Mouse (Mus musculus): Measurements from ENCODE around the gene Trpm8. TPM values are rescaled to one million over a fixed set of nuclear protein-coding genes. Genes with fewer than 3 reads are reported as not detected.

The Trpm8 gene
- polyA plus RNA-seq, 1 experiment from 2014 or later: 0.04 TPM

DNA sequence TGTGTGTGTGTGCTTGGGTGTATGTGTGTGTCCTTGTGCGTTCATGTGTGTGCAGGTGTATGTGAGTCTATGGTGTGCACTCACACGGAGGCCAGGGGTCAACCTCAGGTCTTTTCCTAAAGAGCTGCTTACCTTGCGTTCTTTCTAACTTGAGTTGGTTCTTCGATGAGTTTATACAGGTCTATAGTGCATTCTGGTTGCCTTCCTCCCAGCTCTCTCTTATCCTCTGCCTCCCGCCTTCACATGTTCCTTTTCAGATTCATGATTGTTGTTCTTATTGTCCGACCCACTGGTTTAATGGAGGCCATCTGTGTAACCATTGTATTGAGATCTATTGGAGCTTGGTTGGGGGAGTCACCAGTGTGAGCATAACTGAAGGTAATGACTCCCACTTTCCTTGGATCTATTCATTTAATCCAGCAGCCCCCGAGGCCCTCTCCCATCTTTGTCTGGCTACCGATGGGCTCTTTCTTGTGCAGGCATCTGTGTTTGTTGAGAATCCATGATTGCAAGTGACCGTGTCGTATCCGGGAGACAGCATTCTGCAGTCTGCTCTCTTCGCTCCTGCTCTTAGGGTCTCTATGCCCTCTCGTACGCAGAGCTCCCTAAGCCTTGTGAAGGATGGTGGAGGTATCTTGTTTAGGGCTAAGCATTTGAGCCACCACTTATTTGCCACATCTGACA lies 24.7 kb downstream of the Trpm8 start:
- Histone ChIP-seq H3K36me3 (ENCODE audit: control insufficient read depth, insufficient read depth, low read length) (no peaks in the 10 kb centered on the region), H3K9ac (ENCODE audit: low read length) (no peak overlapping the region), H3K4me3 (ENCODE audit: control insufficient read depth in 1 of 2, insufficient read depth in 1 of 2, low read depth in 1 of 2, low read length in 2 of 2) (no peak overlapping the region), H3K9me3 (ENCODE audit: control insufficient read depth, low read length) (peaks cover 91% of the 10 kb centered on the region), H3K4me1 (ENCODE audit: control insufficient read depth in 2 of 2, insufficient read depth in 2 of 2, low read length in 2 of 2) (no peaks in the 10 kb centered on the region), H3K27me3 (ENCODE audit: control insufficient read depth, insufficient read depth, low read length) (no peaks in the 10 kb centered on the region), H3K4me2 (ENCODE audit: low read length) (no peak overlapping the region), H3K27ac (replicated peaks in 1 of 2; ENCODE audit: control insufficient read depth in 1 of 2, insufficient read depth in 1 of 2, low read depth in 2 of 2, low read length in 2 of 2) (no peak overlapping the region)
- ATAC-seq (ENCODE audit: insufficient number of reproducible peaks, insufficient read depth, low FRiP score, low read depth): no peak
- 59% methylated on average over 14 of the region's 14 CpGs for WGBS

DNA sequence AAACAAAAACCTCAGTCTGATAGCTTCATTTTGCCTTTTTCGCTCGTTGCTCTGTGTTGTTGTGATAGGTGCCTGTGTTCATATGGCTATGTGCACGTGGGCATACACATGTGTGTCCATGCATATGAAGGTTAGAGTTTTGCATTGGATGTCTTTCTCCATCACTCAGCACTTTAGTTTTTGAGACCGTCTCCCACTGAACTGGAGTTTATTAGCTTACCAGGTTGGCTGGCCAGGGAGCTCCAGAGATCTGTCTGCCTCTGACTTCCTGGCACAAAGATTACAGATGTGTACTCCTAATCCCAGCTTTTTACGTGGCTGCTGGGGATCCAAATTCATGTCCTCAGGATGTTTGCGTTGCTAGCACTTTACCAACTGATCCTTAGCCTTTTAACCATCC lies 26.3 kb downstream of the Trpm8 start:
- 54% methylated on average over 6 of the region's 6 CpGs for WGBS

DNA sequence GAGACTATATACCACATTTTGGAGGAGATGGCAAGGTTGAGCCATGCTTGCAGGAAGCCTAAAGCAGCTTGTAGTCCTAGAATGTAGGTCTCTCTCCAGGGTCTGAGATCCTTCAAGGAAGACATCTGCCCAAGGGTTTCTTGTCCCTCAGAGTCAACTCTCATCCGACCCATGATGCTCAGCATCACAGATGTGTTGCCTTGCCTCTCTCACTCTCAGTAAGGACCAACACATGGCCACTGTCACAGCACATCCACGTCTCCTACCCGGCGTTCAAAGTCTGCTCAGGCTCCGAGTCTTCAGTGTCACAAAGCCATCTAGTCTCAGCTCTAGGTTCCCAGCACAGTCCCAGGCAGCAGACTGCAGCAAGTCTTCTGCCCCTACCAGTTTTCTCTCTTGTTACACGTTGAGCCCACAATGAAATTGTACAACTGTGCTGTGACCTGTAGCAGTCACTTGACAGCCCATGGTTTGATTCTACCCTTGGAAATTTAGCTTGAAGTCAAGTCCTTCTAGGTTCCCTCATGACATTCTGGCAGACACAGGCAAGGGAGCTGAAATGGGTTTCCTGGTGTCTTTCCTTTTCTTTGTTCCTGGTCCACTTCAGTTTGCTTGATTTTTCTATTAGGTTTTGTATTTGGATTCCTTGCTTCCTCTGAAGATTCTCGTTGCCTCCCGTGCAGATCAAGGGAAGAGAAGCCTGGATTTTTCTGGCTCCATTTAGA lies 27.0 kb downstream of the Trpm8 start:
- WGBS: 55% methylated on average over 8 of the region's 8 CpGs
- H3K9me3 ChIP-seq (ENCODE audit: control insufficient read depth, low read length): peaks cover 88% of the 10 kb centered on the region

More for the DNA sequence above, 26.3 kb downstream of the Trpm8 start:
- H3K27ac ChIP-seq (replicated peaks in 1 of 2; ENCODE audit: control insufficient read depth in 1 of 2, insufficient read depth in 1 of 2, low read depth in 2 of 2, low read length in 2 of 2): no peak overlapping the region
- H3K4me1 ChIP-seq (ENCODE audit: control insufficient read depth in 2 of 2, insufficient read depth in 2 of 2, low read length in 2 of 2): no peaks in the 10 kb centered on the region
- peaks cover 88% of the 10 kb centered on the region for H3K9me3 ChIP-seq (ENCODE audit: control insufficient read depth, low read length)
- ATAC-seq (ENCODE audit: insufficient number of reproducible peaks, insufficient read depth, low FRiP score, low read depth): no peak
- no peak overlapping the region for H3K9ac ChIP-seq (ENCODE audit: low read length)
- no peaks in the 10 kb centered on the region for H3K36me3 ChIP-seq (ENCODE audit: control insufficient read depth, insufficient read depth, low read length)
- H3K4me3 ChIP-seq (ENCODE audit: control insufficient read depth in 1 of 2, insufficient read depth in 1 of 2, low read depth in 1 of 2, low read length in 2 of 2): no peak overlapping the region
- H3K4me2 ChIP-seq (ENCODE audit: low read length): no peak overlapping the region
- no peaks in the 10 kb centered on the region for H3K27me3 ChIP-seq (ENCODE audit: control insufficient read depth, insufficient read depth, low read length)

DNA sequence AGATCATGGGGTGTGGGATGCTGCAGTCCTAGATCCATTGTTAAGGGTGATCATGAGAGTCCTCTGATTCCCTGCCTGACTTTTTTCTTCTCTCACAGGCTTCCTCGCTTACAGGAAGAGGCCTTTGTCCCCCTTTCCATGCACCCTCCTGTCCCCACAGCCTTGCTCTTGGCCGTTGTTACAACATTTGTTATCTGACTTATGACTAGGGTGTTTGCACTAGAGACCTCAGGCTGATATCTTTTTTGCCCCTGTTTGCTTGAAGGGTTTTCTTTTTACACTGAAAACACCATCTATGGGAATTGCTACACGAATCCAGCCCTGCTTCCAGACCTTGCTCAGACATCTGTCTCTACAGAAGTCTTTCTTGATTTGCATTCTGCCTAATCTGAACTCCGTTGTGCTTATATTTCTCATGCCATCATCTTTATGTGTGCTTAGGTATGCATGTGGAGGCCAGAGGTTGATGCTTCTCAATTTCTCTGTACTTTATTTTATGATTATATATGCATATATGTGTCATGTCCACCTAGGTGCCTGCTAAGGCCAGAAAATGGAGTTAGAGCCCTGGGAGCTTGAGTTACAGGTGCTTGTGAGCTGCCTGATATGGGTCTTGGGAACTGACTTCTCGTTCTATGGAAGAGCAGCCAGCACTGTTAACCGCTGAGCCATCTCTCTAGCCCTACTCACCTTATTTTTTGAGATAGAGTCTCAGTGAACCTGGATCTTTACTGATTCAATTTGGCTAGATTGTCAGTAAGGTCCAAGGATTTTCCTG lies 27.7 kb downstream of the Trpm8 start:
- H3K4me2 ChIP-seq (ENCODE audit: low read length): no peak overlapping the region
- H3K9ac ChIP-seq (ENCODE audit: low read length): no peak overlapping the region
- no peaks in the 10 kb centered on the region for H3K4me1 ChIP-seq (ENCODE audit: control insufficient read depth in 2 of 2, insufficient read depth in 2 of 2, low read length in 2 of 2)
- H3K27ac ChIP-seq (replicated peaks in 1 of 2; ENCODE audit: control insufficient read depth in 1 of 2, insufficient read depth in 1 of 2, low read depth in 2 of 2, low read length in 2 of 2): no peak overlapping the region
- no peaks in the 10 kb centered on the region for H3K27me3 ChIP-seq (ENCODE audit: control insufficient read depth, insufficient read depth, low read length)
- H3K4me3 ChIP-seq (ENCODE audit: control insufficient read depth in 1 of 2, insufficient read depth in 1 of 2, low read depth in 1 of 2, low read length in 2 of 2): no peak overlapping the region
- no peak for ATAC-seq (ENCODE audit: insufficient number of reproducible peaks, insufficient read depth, low FRiP score, low read depth)
- 40% methylated on average over 6 of the region's 6 CpGs for WGBS
- no peaks in the 10 kb centered on the region for H3K36me3 ChIP-seq (ENCODE audit: control insufficient read depth, insufficient read depth, low read length)
- H3K9me3 ChIP-seq (ENCODE audit: control insufficient read depth, low read length): peaks cover 87% of the 10 kb centered on the region

More for the DNA sequence above, 27.0 kb downstream of the Trpm8 start:
- Histone ChIP-seq H3K27me3 (ENCODE audit: control insufficient read depth, insufficient read depth, low read length) (no peaks in the 10 kb centered on the region), H3K27ac (replicated peaks in 1 of 2; ENCODE audit: control insufficient read depth in 1 of 2, insufficient read depth in 1 of 2, low read depth in 2 of 2, low read length in 2 of 2) (no peak overlapping the region), H3K9ac (ENCODE audit: low read length) (no peak overlapping the region), H3K4me2 (ENCODE audit: low read length) (no peak overlapping the region), H3K4me1 (ENCODE audit: control insufficient read depth in 2 of 2, insufficient read depth in 2 of 2, low read length in 2 of 2) (no peaks in the 10 kb centered on the region), H3K4me3 (ENCODE audit: control insufficient read depth in 1 of 2, insufficient read depth in 1 of 2, low read depth in 1 of 2, low read length in 2 of 2) (no peak overlapping the region), H3K36me3 (ENCODE audit: control insufficient read depth, insufficient read depth, low read length) (no peaks in the 10 kb centered on the region)
- ATAC-seq (ENCODE audit: insufficient number of reproducible peaks, insufficient read depth, low FRiP score, low read depth): no peak; the same call in 1 of the 2 replicates

DNA sequence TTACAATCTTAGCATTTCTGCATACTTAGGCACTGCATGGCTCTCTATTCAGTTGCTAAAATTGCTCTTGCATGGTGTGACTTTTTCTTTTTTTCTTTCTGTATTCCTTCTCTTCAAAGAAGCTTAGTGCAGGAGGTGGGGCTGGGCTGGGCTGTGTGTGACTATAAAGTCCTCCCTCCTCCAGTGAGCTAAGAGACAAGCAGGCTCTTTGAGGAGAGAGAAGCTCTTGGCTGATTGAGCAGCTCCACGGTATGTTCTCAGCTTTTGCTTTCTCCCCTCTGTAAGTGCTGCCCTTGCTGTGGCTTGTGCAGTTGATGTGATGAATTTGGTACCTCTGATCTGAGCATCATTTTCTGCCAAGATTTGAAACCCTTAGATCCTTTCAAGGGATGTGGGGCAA lies 29.1 kb downstream of the Trpm8 start:
- Histone ChIP-seq H3K27ac (replicated peaks in 1 of 2; ENCODE audit: control insufficient read depth in 1 of 2, insufficient read depth in 1 of 2, low read depth in 2 of 2, low read length in 2 of 2) (no peak overlapping the region), H3K36me3 (ENCODE audit: control insufficient read depth, insufficient read depth, low read length) (no peaks in the 10 kb centered on the region), H3K27me3 (ENCODE audit: control insufficient read depth, insufficient read depth, low read length) (no peaks in the 10 kb centered on the region), H3K4me3 (ENCODE audit: control insufficient read depth in 1 of 2, insufficient read depth in 1 of 2, low read depth in 1 of 2, low read length in 2 of 2) (no peak overlapping the region), H3K9ac (ENCODE audit: low read length) (no peak overlapping the region), H3K4me2 (ENCODE audit: low read length) (no peak overlapping the region), H3K9me3 (ENCODE audit: control insufficient read depth, low read length) (peaks cover 78% of the 10 kb centered on the region), H3K4me1 (ENCODE audit: control insufficient read depth in 2 of 2, insufficient read depth in 2 of 2, low read length in 2 of 2) (no peaks in the 10 kb centered on the region)
- ATAC-seq (ENCODE audit: insufficient number of reproducible peaks, insufficient read depth, low FRiP score, low read depth): no peak
- 57% methylated on average over 1 of the region's 1 CpGs for WGBS

DNA sequence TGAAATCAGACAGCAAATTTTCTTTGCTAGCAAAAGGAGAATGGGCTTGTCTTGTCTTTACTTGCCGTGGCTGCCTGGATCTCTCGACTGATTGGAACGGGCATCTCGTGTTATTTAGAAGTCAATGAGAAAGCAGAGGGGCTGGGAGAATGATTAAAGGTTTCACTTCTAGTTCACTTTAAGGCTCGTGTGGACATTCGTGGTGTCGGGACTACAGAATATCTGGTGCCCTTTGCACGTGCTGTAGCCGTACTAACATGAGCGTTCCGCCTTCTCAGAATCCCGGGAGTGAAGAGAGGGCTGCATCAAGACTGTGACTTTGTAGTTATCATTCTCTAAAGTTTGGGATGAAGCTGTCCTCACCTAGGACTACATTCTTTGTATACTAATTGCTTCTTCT lies 29.7 kb downstream of the Trpm8 start:
- Histone ChIP-seq H3K9ac (ENCODE audit: low read length) (no peak overlapping the region), H3K27me3 (ENCODE audit: control insufficient read depth, insufficient read depth, low read length) (no peaks in the 10 kb centered on the region), H3K4me2 (ENCODE audit: low read length) (no peak overlapping the region), H3K9me3 (ENCODE audit: control insufficient read depth, low read length) (peaks cover 72% of the 10 kb centered on the region), H3K4me1 (ENCODE audit: control insufficient read depth in 2 of 2, insufficient read depth in 2 of 2, low read length in 2 of 2) (no peaks in the 10 kb centered on the region), H3K27ac (replicated peaks in 1 of 2; ENCODE audit: control insufficient read depth in 1 of 2, insufficient read depth in 1 of 2, low read depth in 2 of 2, low read length in 2 of 2) (no peak overlapping the region), H3K36me3 (ENCODE audit: control insufficient read depth, insufficient read depth, low read length) (no peaks in the 10 kb centered on the region), H3K4me3 (ENCODE audit: control insufficient read depth in 1 of 2, insufficient read depth in 1 of 2, low read depth in 1 of 2, low read length in 2 of 2) (no peak overlapping the region)
- 61% methylated on average over 12 of the region's 12 CpGs for WGBS
- no peak for ATAC-seq (ENCODE audit: insufficient number of reproducible peaks, insufficient read depth, low FRiP score, low read depth)

DNA sequence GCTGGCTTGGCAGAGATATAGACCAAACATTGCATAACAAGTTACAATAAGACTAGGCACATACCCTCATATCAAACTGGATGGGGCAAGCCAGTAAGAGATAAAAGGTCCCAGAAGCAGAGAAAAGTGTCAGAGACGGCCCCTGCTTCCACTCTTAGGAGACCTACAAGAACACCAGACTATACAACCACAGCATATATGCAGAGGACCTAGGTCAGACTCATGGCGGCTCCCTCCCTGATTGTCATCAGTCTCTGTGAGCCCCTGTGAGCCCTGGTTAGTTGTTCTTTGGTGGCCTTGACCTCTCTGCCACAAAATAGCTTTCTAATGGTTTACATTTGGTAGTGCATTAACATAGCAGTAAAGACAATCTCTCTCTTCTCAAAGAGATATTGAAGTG lies 31.6 kb downstream of the Trpm8 start:
- Histone ChIP-seq H3K4me3 (ENCODE audit: control insufficient read depth in 1 of 2, insufficient read depth in 1 of 2, low read depth in 1 of 2, low read length in 2 of 2) (no peak overlapping the region), H3K4me2 (ENCODE audit: low read length) (no peak overlapping the region), H3K9me3 (ENCODE audit: control insufficient read depth, low read length) (peaks cover 56% of the 10 kb centered on the region), H3K4me1 (ENCODE audit: control insufficient read depth in 2 of 2, insufficient read depth in 2 of 2, low read length in 2 of 2) (no peaks in the 10 kb centered on the region), H3K27me3 (ENCODE audit: control insufficient read depth, insufficient read depth, low read length) (no peaks in the 10 kb centered on the region), H3K9ac (ENCODE audit: low read length) (no peak overlapping the region), H3K27ac (replicated peaks in 1 of 2; ENCODE audit: control insufficient read depth in 1 of 2, insufficient read depth in 1 of 2, low read depth in 2 of 2, low read length in 2 of 2) (no peak overlapping the region), H3K36me3 (ENCODE audit: control insufficient read depth, insufficient read depth, low read length) (no peaks in the 10 kb centered on the region)
- 44% methylated on average over 2 of the region's 2 CpGs for WGBS
- ATAC-seq (ENCODE audit: insufficient number of reproducible peaks, insufficient read depth, low FRiP score, low read depth): no peak
